Mouse (Mus musculus) G1E (cell line): ENCODE measurements around the gene Ankrd10. TPM values are rescaled to one million over a fixed set of nuclear protein-coding genes. Genes with fewer than 3 reads are reported as not detected.

ENCODE experiments used
- ATAC-seq: 2 replicates; pipeline ENCODE4 v1.8.0; 2016; ENCODE audit warnings: mild to moderate bottlenecking; ENCODE audit not compliant: insufficient number of reproducible peaks, poor library complexity, low FRiP score, severe bottlenecking; ENCODE audit errors: extremely low read depth
- DNase-seq: peaks from one replicate; pipeline ENCODE4 v3.0.0; 2012; ENCODE audit warnings: low spot score
- H3K27me3 ChIP-seq: 2 replicates; pipeline ENCODE4 v1.6.1; 2012; ENCODE audit warnings: mild to moderate bottlenecking, low read length, inconsistent platforms; ENCODE audit not compliant: insufficient read depth
- H3K36me3 ChIP-seq: replicated peaks from 2 replicates; pipeline ENCODE3; 2012; ENCODE audit warnings: mild to moderate bottlenecking, inconsistent platforms
- H3K4me1 ChIP-seq: 2 replicates; pipeline ENCODE4 v1.6.1; 2012; ENCODE audit warnings: low read depth, low read length, inconsistent platforms, mixed read lengths; ENCODE audit not compliant: insufficient read depth
- H3K4me3 ChIP-seq: 2 replicates; pipeline ENCODE4 v1.5.1; 2012; ENCODE audit warnings: low read depth, mild to moderate bottlenecking, inconsistent platforms, low read length, moderate library complexity, mixed read lengths
- H3K9me3 ChIP-seq: replicated peaks from 2 replicates; pipeline ENCODE4 v1.6.1; 2012; ENCODE audit warnings: inconsistent platforms
- CTCF ChIP-seq: IDR thresholded peaks from 2 replicates; pipeline ENCODE4 v1.5.1; 2012; ENCODE audit warnings: low read depth, low read length, inconsistent platforms, mixed read lengths
- GATA1 ChIP-seq: IDR thresholded peaks from 2 replicates; pipeline ENCODE4 v1.6.1; 2012; ENCODE audit warnings: borderline replicate concordance, low read length, inconsistent platforms, mixed read lengths
- GATA2 ChIP-seq: IDR thresholded peaks from 2 replicates; pipeline ENCODE4 v1.6.1; 2012; ENCODE audit warnings: low read depth, low read length, inconsistent platforms, borderline replicate concordance
- POLR2AphosphoS5 ChIP-seq: IDR thresholded peaks from 2 replicates; pipeline ENCODE4 v1.6.1; 2012; ENCODE audit warnings: low read depth, low read length, inconsistent platforms; ENCODE audit not compliant: insufficient replicate concordance
- TAL1 ChIP-seq: conservative IDR thresholded peaks from 2 replicates; pipeline ENCODE4 v1.6.1; 2012; ENCODE audit warnings: low read depth, low read length, inconsistent platforms, mixed read lengths
- polyA plus RNA-seq: library from polyadenylated mRNA; stranded (reverse); fragments of >175 nt; gene quantifications from 2 replicates; pipeline ENCODE4 v1.2.3, GENCODE M21; 2012
- total RNA-seq, 2 experiments: library from RNA; stranded (forward) in 1 of 2; stranded (reverse) in 1 of 2; fragments of 200-1000 nt in 1 of 2; fragments of >200 nt in 1 of 2; fragmentation: Nextera tagmentation in 1 of 2; gene quantifications; 2 replicates each; pipeline ENCODE4 v1.2.3; 2014 to 2017

Ankrd10 gene
- total and polyA plus RNA-seq, 3 experiments = 69.1 to 80.6 (median 71.8) TPM

- peaks cover 9% of the 10 kb centered on the region; the same call in 1 of the 2 replicates for H3K4me1 ChIP-seq
- peaks cover 4% of the 10 kb centered on the region; the same call in 1 of the 2 replicates for H3K9me3 ChIP-seq
- ATAC-seq (no peak), DNase-seq (no peak)
- TF ChIP-seq GATA2 (no peak), GATA1 (no peak), CTCF (no peak), POLR2AphosphoS5 (no peak), TAL1 (no peak)
- H3K27me3 ChIP-seq = peaks cover 61% of the 10 kb centered on the region
- H3K36me3 ChIP-seq = no peaks in the 10 kb centered on the region
- no peak overlapping the region for H3K4me3 ChIP-seq
Observed at GRCm38 (mm10) chr8:11592296-11592695, 43.3 kb downstream of the Ankrd10 start.

DNA sequence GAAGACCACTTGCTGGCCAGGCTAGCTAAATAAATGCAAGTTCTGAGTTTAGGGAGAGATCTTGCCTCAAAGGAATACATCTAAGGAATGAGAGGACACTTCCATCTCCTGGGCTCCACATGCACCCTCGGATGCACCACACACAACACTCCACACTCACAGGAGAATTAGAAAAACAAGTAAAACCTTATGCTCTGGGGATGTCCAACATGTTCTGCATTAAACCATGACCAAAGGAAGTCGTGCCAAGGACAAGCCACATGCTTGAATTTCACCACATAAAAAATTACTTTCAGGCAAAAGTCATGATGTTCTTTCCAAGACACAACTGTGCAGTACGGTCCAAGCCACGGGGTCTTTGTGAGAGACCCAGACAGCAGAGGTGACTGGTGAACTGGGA, 43.7 kb downstream of the Ankrd10 start:
- no peak for TF ChIP-seq POLR2AphosphoS5
- TF ChIP-seq GATA1 = no peak
- TF ChIP-seq CTCF = no peak
- no peak for TF ChIP-seq GATA2
- no peak for TF ChIP-seq TAL1
- H3K4me3 ChIP-seq = no peak overlapping the region
- no peak for DNase-seq
- ATAC-seq = no peak
- no peaks in the 10 kb centered on the region for H3K36me3 ChIP-seq
- H3K4me1 ChIP-seq = peaks cover 10% of the 10 kb centered on the region; the same call in 1 of the 2 replicates
- H3K27me3 ChIP-seq = peaks cover 61% of the 10 kb centered on the region
- peaks cover 2% of the 10 kb centered on the region; the same call in 1 of the 2 replicates for H3K9me3 ChIP-seq

- Histone ChIP-seq H3K36me3 (no peaks in the 10 kb centered on the region), H3K27me3 (peaks cover 50% of the 10 kb centered on the region), H3K4me1 (0 out of 2 replicates have a peak, but pooled peaks cover 5% of the 10 kb centered on the region), H3K9me3 (peaks cover 12% of the 10 kb centered on the region), H3K4me3 (no peak overlapping the region)
- ATAC-seq (no peak), DNase-seq (no peak)
- TF ChIP-seq GATA2 (no peak), POLR2AphosphoS5 (no peak), CTCF (no peak), TAL1 (no peak), GATA1 (no peak)
Observed at GRCm38 (mm10) chr8:11586374-11586745, 49.2 kb downstream of the Ankrd10 start.

DNA sequence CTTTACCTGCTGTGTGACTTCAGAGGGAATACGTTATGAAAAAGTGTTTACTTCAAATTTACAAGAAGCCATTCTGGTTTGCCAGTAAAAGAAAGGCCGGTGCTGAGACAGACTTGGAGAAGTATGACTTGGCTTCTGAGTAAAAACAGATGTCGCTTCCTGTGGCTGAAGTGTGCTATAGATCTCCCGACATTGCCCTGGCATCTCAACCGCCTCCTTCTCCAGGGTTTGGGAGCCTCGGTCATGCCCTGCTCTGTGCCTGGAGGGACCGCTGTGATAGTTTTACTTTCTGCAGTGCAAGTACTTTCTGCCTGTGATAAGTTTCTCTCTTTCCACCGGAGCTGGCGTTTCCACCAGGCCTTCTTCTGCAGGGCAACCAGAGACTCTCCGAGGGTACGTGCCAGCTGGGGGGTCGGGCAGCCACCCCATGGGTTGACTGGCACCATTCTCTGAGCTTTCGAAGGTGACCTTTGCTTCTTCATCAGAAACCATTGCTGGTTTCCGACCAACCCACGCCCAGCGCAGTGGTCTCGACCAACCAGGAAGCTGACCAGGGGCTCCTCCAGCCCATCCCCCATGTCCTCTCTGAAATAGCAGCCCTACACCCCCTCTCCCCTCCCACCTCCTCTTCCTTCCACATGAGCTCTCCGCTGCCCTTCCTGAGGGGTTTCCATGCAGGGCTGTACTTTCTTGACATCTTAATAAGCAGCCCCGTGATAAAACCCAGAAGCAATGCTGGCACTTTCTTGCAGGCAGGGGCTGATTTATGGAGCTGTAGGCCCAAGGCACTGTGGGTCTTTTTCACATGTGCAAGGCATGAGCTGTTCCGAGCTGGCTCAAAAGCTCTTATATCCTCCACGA, 49.8 kb downstream of the Ankrd10 start:
- H3K4me1 ChIP-seq = 0 out of 2 replicates have a peak, but pooled peaks cover 5% of the 10 kb centered on the region
- H3K4me3 ChIP-seq = no peak overlapping the region
- no peak for DNase-seq
- ATAC-seq = no peak
- peaks cover 50% of the 10 kb centered on the region for H3K27me3 ChIP-seq
- TF ChIP-seq CTCF (no peak), TAL1 (no peak), GATA2 (no peak), GATA1 (no peak), POLR2AphosphoS5 (no peak)
- no peaks in the 10 kb centered on the region for H3K36me3 ChIP-seq
- H3K9me3 ChIP-seq = peaks cover 12% of the 10 kb centered on the region

- Histone ChIP-seq H3K27me3 (peaks cover 36% of the 10 kb centered on the region), H3K4me1 (no peaks in the 10 kb centered on the region), H3K9me3 (no peaks in the 10 kb centered on the region), H3K4me3 (no peak overlapping the region), H3K36me3 (no peaks in the 10 kb centered on the region)
- ATAC-seq (no peak), DNase-seq (no peak)
- no peak for TF ChIP-seq GATA1
- no peak for TF ChIP-seq POLR2AphosphoS5
- TF ChIP-seq CTCF = no peak
Observed at GRCm38 (mm10) chr8:11575604-11576384, 59.8 kb downstream of the Ankrd10 start.

DNA sequence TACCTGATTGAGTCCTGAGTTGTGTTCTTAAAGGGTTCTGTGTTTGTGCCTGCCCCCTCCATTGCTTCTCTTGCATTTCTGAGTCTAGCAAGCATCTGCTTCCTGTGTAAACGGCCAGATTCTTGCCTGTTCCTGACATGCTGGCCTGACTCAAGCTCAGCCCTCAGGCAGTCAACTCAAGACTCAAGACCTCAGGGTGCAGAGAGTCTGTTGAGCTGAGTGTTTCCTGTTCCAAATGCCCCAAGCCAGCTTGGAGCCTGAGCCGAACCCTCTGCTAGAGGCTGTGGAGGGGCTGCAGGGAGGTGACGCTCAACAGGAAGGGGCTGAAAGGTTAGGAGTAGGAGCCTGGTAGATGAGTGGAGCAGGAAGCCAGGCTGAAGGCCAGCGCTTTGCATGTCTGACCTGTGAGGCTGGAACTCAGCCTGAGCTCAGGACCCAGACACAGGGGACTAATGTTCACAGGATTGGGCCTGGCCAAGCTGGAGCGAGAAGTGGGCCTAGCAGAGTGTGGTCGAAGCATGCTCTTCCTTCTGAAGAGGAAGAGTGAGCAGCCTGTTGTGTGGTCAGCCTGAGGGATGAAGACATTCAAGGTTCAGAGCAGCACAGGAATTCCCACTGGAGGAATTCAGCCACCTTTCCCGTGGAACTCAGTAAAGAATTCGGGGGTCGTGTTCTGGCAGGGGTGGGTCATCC, 60.5 kb downstream of the Ankrd10 start:
- peaks cover 36% of the 10 kb centered on the region for H3K27me3 ChIP-seq
- ATAC-seq (no peak), DNase-seq (no peak)
- H3K9me3 ChIP-seq = no peaks in the 10 kb centered on the region
- no peak overlapping the region for H3K4me3 ChIP-seq
- no peaks in the 10 kb centered on the region for H3K36me3 ChIP-seq
- no peaks in the 10 kb centered on the region; the same call in 1 of the 2 replicates for H3K4me1 ChIP-seq
- TF ChIP-seq GATA1 = no peak
- no peak for TF ChIP-seq TAL1
- no peak for TF ChIP-seq POLR2AphosphoS5
- TF ChIP-seq CTCF = no peak
- TF ChIP-seq GATA2 = no peak
